Mouse (Mus musculus) neural tube, embryonic 14.5 days (tissue): ENCODE results near the gene Abcg1. TPM values are rescaled to one million over a fixed set of nuclear protein-coding genes. Genes with fewer than 3 reads are reported as not detected.

ENCODE experiments used
- ATAC-seq: fragments of 200-750 bp; cut with Nextera tagmentation; 2 replicates; pipeline ENCODE4 v1.8.0; 2017; ENCODE audit warnings: low read depth, mild to moderate bottlenecking, moderate TSS enrichment, moderate library complexity
- H3K27ac ChIP-seq: fragments of 300-500 bp; sonication (generic); 2 replicates; pipeline ENCODE4 v1.5.1; 2014; ENCODE audit warnings: low read depth, mild to moderate bottlenecking, control low read depth, low read length, moderate library complexity, mixed read lengths
- H3K27me3 ChIP-seq: fragments of 300-500 bp; sonication (generic); 2 replicates; pipeline ENCODE4 v1.6.1; 2014; ENCODE audit warnings: low read length; ENCODE audit not compliant: control insufficient read depth, insufficient read depth
- H3K36me3 ChIP-seq: fragments of 300-500 bp; sonication (generic); 2 replicates; pipeline ENCODE4 v1.6.1; 2014; ENCODE audit warnings: low read length, mixed read lengths; ENCODE audit not compliant: control insufficient read depth, insufficient read depth
- H3K4me1 ChIP-seq: fragments of 300-500 bp; sonication (generic); 2 replicates; pipeline ENCODE4 v1.6.1; 2014; ENCODE audit warnings: low read length; ENCODE audit not compliant: control insufficient read depth, insufficient read depth
- H3K4me2 ChIP-seq: fragments of 300-500 bp; sonication (generic); 2 replicates; pipeline ENCODE4 v1.6.1; 2014; ENCODE audit warnings: mild to moderate bottlenecking, low read depth, low read length, control low read depth
- H3K4me3 ChIP-seq: fragments of 300-500 bp; sonication (generic); 2 replicates; pipeline ENCODE4 v1.5.1; 2014; ENCODE audit warnings: low read depth, low read length, control low read depth, mixed read lengths
- H3K9ac ChIP-seq: fragments of 300-500 bp; sonication (generic); replicated peaks from 2 replicates; pipeline ENCODE4 v1.6.1; 2014; ENCODE audit warnings: low read depth, mild to moderate bottlenecking, control low read depth, low read length, mixed read lengths
- H3K9me3 ChIP-seq: fragments of 300-500 bp; sonication (generic); 2 replicates; pipeline ENCODE4 v1.6.1; 2016; ENCODE audit warnings: low read length; ENCODE audit not compliant: control insufficient read depth
- WGBS: fragments of 180-500 bp; shearing (Covaris S2); extraction: QIAGEN DNeasy Blood & Tissue Kit; methylation state at CpG from one replicate; pipeline ENCODE4 v1.1.7; 2014; 5-methylcytosine and 5-hydroxymethylcytosine counted together
- polyA plus RNA-seq: library from polyadenylated mRNA; unstranded; fragments of >200 nt; fragmentation: Nextera tagmentation; extraction: Ambion mirVana; gene quantifications from 2 replicates; pipeline ENCODE4 v1.2.1, GENCODE M21; 2014

The Abcg1 gene
- polyA plus RNA-seq, 1 experiment from 2014 or later: 20.5 TPM

DNA sequence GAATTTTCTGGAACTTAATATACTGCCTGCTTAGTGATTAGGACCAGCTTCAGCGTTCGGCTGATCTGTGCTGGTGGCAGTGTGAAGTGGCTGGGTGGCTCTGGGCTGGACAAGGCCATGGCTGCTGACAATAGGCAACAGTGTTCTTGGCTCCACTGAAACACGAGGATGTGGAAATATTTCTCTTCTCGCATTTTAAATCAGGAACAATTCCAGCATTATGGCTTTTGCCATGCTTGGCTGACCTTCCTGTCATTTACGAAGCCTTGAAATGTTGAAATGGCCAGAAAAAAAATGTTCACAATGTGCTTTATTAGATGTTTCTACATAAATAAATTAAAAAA is 32.7 kb upstream of the Abcg1 start:
- Histone ChIP-seq H3K9me3 (no peaks in the 10 kb centered on the region), H3K4me3 (no peak overlapping the region)
- 61% methylated on average over 5 of the region's 5 CpGs for WGBS

GRCm38 (mm10) chr17:31026986-31027385 is 30.5 kb upstream of the Abcg1 start:
- no peak overlapping the region for H3K27ac ChIP-seq
- H3K9ac ChIP-seq: no peak overlapping the region
- H3K9me3 ChIP-seq: no peaks in the 10 kb centered on the region
- no peak for ATAC-seq
- H3K36me3 ChIP-seq: no peaks in the 10 kb centered on the region
- 84% methylated on average over 6 of the region's 6 CpGs for WGBS
- no peak overlapping the region for H3K4me2 ChIP-seq
- H3K4me3 ChIP-seq: no peak overlapping the region
- no peaks in the 10 kb centered on the region for H3K27me3 ChIP-seq
- H3K4me1 ChIP-seq: no peaks in the 10 kb centered on the region

More for the DNA sequence above, 32.7 kb upstream of the Abcg1 start:
- no peak overlapping the region for H3K27ac ChIP-seq
- H3K9ac ChIP-seq: no peak overlapping the region
- no peak overlapping the region for H3K4me2 ChIP-seq
- no peaks in the 10 kb centered on the region for H3K36me3 ChIP-seq
- H3K27me3 ChIP-seq: no peaks in the 10 kb centered on the region
- H3K4me1 ChIP-seq: no peaks in the 10 kb centered on the region
- ATAC-seq: no peak

- Histone ChIP-seq H3K9ac (no peak overlapping the region), H3K27ac (no peak overlapping the region), H3K27me3 (no peaks in the 10 kb centered on the region), H3K9me3 (no peaks in the 10 kb centered on the region), H3K4me3 (no peak overlapping the region), H3K4me1 (no peaks in the 10 kb centered on the region), H3K36me3 (no peaks in the 10 kb centered on the region), H3K4me2 (no peak overlapping the region)
- 93% methylated on average over 6 of the region's 6 CpGs for WGBS
- ATAC-seq: no peak
These were observed 29.8 kb upstream of the Abcg1 start for GRCm38 (mm10) chr17:31027723-31028122.

GRCm38 (mm10) chr17:31028821-31029370 is 28.6 kb upstream of the Abcg1 start:
- no peak for ATAC-seq
- whole genome bisulfite sequencing: 86% methylated on average over 9 of the region's 9 CpGs

GRCm38 (mm10) chr17:31029407-31029806 is 28.1 kb upstream of the Abcg1 start:
- H3K9ac ChIP-seq: no peak overlapping the region
- no peak overlapping the region for H3K4me2 ChIP-seq
- no peak overlapping the region for H3K27ac ChIP-seq
- H3K4me1 ChIP-seq: no peaks in the 10 kb centered on the region; the same call in 1 of the 2 replicates
- ATAC-seq: no peak
- no peaks in the 10 kb centered on the region for H3K36me3 ChIP-seq
- H3K9me3 ChIP-seq: no peaks in the 10 kb centered on the region
- H3K27me3 ChIP-seq: no peaks in the 10 kb centered on the region
- WGBS: 88% methylated on average over 4 of the region's 4 CpGs
- no peak overlapping the region for H3K4me3 ChIP-seq

More at GRCm38 (mm10) chr17:31028821-31029370, 28.6 kb upstream of the Abcg1 start:
- Histone ChIP-seq H3K27me3 (no peaks in the 10 kb centered on the region), H3K27ac (no peak overlapping the region), H3K4me2 (no peak overlapping the region), H3K36me3 (no peaks in the 10 kb centered on the region), H3K9me3 (no peaks in the 10 kb centered on the region), H3K4me3 (no peak overlapping the region), H3K9ac (no peak overlapping the region), H3K4me1 (no peaks in the 10 kb centered on the region; the same call in 1 of the 2 replicates)

- no peak overlapping the region for H3K27ac ChIP-seq
- no peaks in the 10 kb centered on the region for H3K9me3 ChIP-seq
- no peaks in the 10 kb centered on the region; the same call in 1 of the 2 replicates for H3K4me1 ChIP-seq
- no peak overlapping the region for H3K4me2 ChIP-seq
- H3K27me3 ChIP-seq: no peaks in the 10 kb centered on the region
- no peak overlapping the region for H3K4me3 ChIP-seq
- WGBS: 95% methylated on average over 4 of the region's 4 CpGs
- no peak overlapping the region for H3K9ac ChIP-seq
- ATAC-seq: no peak
- no peaks in the 10 kb centered on the region for H3K36me3 ChIP-seq
These were observed 25.1 kb upstream of the Abcg1 start for GRCm38 (mm10) chr17:31032341-31032740.

GRCm38 (mm10) chr17:31033251-31033650 is 24.2 kb upstream of the Abcg1 start:
- Histone ChIP-seq H3K36me3 (no peaks in the 10 kb centered on the region), H3K9me3 (no peaks in the 10 kb centered on the region), H3K4me3 (no peak overlapping the region), H3K27me3 (no peaks in the 10 kb centered on the region), H3K4me1 (no peaks in the 10 kb centered on the region; the same call in 1 of the 2 replicates), H3K4me2 (no peak overlapping the region), H3K27ac (no peak overlapping the region), H3K9ac (no peak overlapping the region)
- WGBS: 71% methylated on average over 2 of the region's 2 CpGs
- ATAC-seq: no peak

- Histone ChIP-seq H3K27me3 (no peaks in the 10 kb centered on the region), H3K4me1 (no peaks in the 10 kb centered on the region; the same call in 1 of the 2 replicates), H3K36me3 (no peaks in the 10 kb centered on the region), H3K9ac (no peak overlapping the region), H3K9me3 (no peaks in the 10 kb centered on the region), H3K4me2 (no peak overlapping the region), H3K27ac (no peak overlapping the region), H3K4me3 (no peak overlapping the region)
- 53% methylated on average over 5 of the region's 5 CpGs for WGBS
- ATAC-seq: no peak
These were observed 23.3 kb upstream of the Abcg1 start for GRCm38 (mm10) chr17:31034165-31034564.

- ATAC-seq: no peak
- Histone ChIP-seq H3K36me3 (no peaks in the 10 kb centered on the region), H3K27me3 (no peaks in the 10 kb centered on the region), H3K9ac (no peak overlapping the region), H3K27ac (no peak overlapping the region), H3K4me1 (no peaks in the 10 kb centered on the region; the same call in 1 of the 2 replicates), H3K4me3 (no peak overlapping the region), H3K9me3 (no peaks in the 10 kb centered on the region), H3K4me2 (no peak overlapping the region)
- 91% methylated on average over 9 of the region's 9 CpGs for WGBS
These were observed 22.7 kb upstream of the Abcg1 start for GRCm38 (mm10) chr17:31034674-31035356.
